8 mouse cellular contexts compared by ENCODE assay signal in the genomic region with DNA sequence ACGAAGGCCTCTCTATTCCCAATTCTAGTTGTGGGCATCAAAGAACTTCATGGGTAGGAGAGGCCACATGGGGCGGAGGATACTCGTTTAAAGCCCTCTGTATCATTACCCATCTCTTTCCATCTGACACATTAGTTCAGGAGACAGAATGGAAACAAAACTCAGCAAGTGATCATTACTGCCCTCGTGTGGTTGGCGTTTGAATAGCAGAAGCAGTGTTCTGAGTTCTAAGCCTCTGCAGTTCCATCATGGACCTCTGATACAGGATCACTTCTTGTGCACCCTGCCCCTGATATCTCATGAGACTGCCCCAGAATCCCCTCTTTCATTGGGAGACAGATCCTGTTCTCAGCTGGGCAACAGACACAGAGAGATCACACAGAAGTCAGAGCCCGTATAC. TPM values are rescaled to one million over a fixed set of nuclear protein-coding genes. Genes with fewer than 3 reads are reported as not detected.
A peak's percentile ranks its signal among the peaks of the same experiment; 100 is the strongest.
DNase-seq lines count a peak whose midpoint lies in the region; ATAC-seq and TF ChIP-seq lines count a peak whose summit lies in the region.
"Had no signal": no experiment of that assay in that cellular context is flagged by ENCODE, and none has a peak within 500 bp of the region (broad histone marks: within the 10 kb centered on the region; RNA-seq: fewer than 3 reads in every experiment).

No protein-coding gene starts in this region.

- peak; percentile 12 for DNase-seq in ovary, postnatal 10 days (ENCODE audit: low spot score)
- DNase-seq in ovary, adult 18-20 months (ENCODE audit: low spot score) = no peak
- peak; percentile 40 for DNase-seq in WW6 (ENCODE audit: low read depth, low spot score)
- DNase-seq in cerebellum, adult 9-11 months = peak; percentile 64
- DNase-seq in hindbrain, postnatal 0 days (ENCODE audit: low spot score) = peak; percentile 84
- DNase-seq in left cerebral cortex, postnatal 4 days = peak; percentile 69
- DNase-seq in retina, embryonic 14.5 days (ENCODE audit: low spot score) = peak; percentile 89

- no peak overlapping the region for H3K9ac ChIP-seq in hindbrain, postnatal 0 days (replicated peaks; ENCODE audit: low read length)
- H3K9ac ChIP-seq: heart, embryonic 15.5 days had no signal

- H3K36me3 ChIP-seq in hindbrain, postnatal 0 days (ENCODE audit: insufficient read depth, low read length) = no peaks in the 10 kb centered on the region
- H3K36me3 ChIP-seq: heart, embryonic 15.5 days had no signal

- intact Hi-C loops in left cerebral cortex, postnatal 4 days (cut with DNase I) = loop anchor here (5.0 kb wide), 1 partner anchor 281 kb away; no protein-coding TSS in a partner anchor

- WGBS in hindbrain, postnatal 0 days = 32% methylated on average over 6 of the region's 6 CpGs

- H3K4me2 ChIP-seq in hindbrain, postnatal 0 days (ENCODE audit: low read depth, low read length) = no peak overlapping the region
- H3K4me2 ChIP-seq: heart, embryonic 15.5 days had no signal

- H3K9me3 ChIP-seq in hindbrain, postnatal 0 days (ENCODE audit: low read length) = no peaks in the 10 kb centered on the region
- H3K9me3 ChIP-seq: heart, embryonic 15.5 days had no signal

- ATAC-seq in hindbrain, postnatal 0 days = no peak; the same call in 1 of the 2 replicates

- no peak overlapping the region for H3K27ac ChIP-seq in hindbrain, postnatal 0 days
- H3K27ac ChIP-seq: heart, embryonic 15.5 days had no signal

- no peaks in the 10 kb centered on the region for H3K4me1 ChIP-seq in hindbrain, postnatal 0 days (ENCODE audit: insufficient read depth, low read length)
- H3K4me1 ChIP-seq: heart, embryonic 15.5 days had no signal

- H3K4me3 ChIP-seq in hindbrain, postnatal 0 days (ENCODE audit: low read length) = no peak overlapping the region
- H3K4me3 ChIP-seq: heart, embryonic 15.5 days had no signal

- H3K27me3 ChIP-seq in hindbrain, postnatal 0 days (ENCODE audit: insufficient read depth, low read length) = no peaks in the 10 kb centered on the region
- H3K27me3 ChIP-seq: heart, embryonic 15.5 days had no signal

- TF ChIP-seq CTCF in hindbrain, postnatal 0 days (IDR thresholded peaks at IDR 0.05; ENCODE audit: low read depth) = peak; percentile 86

RNA-seq across cellular contexts. Expression of a gene that starts 14.9 kb away (rescaled TPM):
- not detected in 2 replicates for total RNA-seq in hindbrain, postnatal 0 days (2014; rRNA removed)
- 0.16 TPM in 1 of 2 replicates, not detected in the other for polyA plus RNA-seq in hindbrain, postnatal 0 days (2015; fragmentation: Nextera tagmentation; extraction: Ambion mirVana)
- total RNA-seq in left cerebral cortex, postnatal 4 days (2021) = not detected
- polyA plus RNA-seq: heart, embryonic 15.5 days had no signal

RNA-seq across cellular contexts. Expression of a gene that starts 21.8 kb away (rescaled TPM):
- not detected in 2 replicates for total RNA-seq in hindbrain, postnatal 0 days (2014; rRNA removed)
- not detected in 2 replicates for polyA plus RNA-seq in hindbrain, postnatal 0 days (2015; fragmentation: Nextera tagmentation; extraction: Ambion mirVana)
- not detected for total RNA-seq in left cerebral cortex, postnatal 4 days (2021)
- polyA plus RNA-seq: heart, embryonic 15.5 days had no signal

RNA-seq across cellular contexts. Expression of a gene that starts 34.9 kb away (rescaled TPM):
- total RNA-seq in hindbrain, postnatal 0 days (2014; rRNA removed) = not detected in 2 replicates
- polyA plus RNA-seq in hindbrain, postnatal 0 days (2015; fragmentation: Nextera tagmentation; extraction: Ambion mirVana) = not detected in 2 replicates
- under 1 TPM in 1 of 2 experiments, not detected in 1; 0.40 TPM for total RNA-seq in left cerebral cortex, postnatal 4 days (2021)
- polyA plus RNA-seq: heart, embryonic 15.5 days had no signal

RNA-seq across cellular contexts. Expression of a gene that starts 52.7 kb away (rescaled TPM):
- total RNA-seq in hindbrain, postnatal 0 days (2014; rRNA removed) = not detected in 2 replicates
- polyA plus RNA-seq in hindbrain, postnatal 0 days (2015; fragmentation: Nextera tagmentation; extraction: Ambion mirVana) = 0.14 and 0.24 TPM in 2 replicates
- total RNA-seq in left cerebral cortex, postnatal 4 days (2021) = not detected
- polyA plus RNA-seq: heart, embryonic 15.5 days had no signal

RNA-seq across cellular contexts. Expression of a gene that starts 55.2 kb away (rescaled TPM):
- total RNA-seq in hindbrain, postnatal 0 days (2014; rRNA removed) = 0.86 TPM in 1 of 2 replicates, not detected in the other
- polyA plus RNA-seq in hindbrain, postnatal 0 days (2015; fragmentation: Nextera tagmentation; extraction: Ambion mirVana) = not detected in 2 replicates
- not detected for total RNA-seq in left cerebral cortex, postnatal 4 days (2021)
- polyA plus RNA-seq: heart, embryonic 15.5 days had no signal
